Mouse (Mus musculus): ENCODE data around the gene Ino80d. TPM values are rescaled to one million over a fixed set of nuclear protein-coding genes. Genes with fewer than 3 reads are reported as not detected.
A peak's percentile ranks its signal among the peaks of the same experiment; 100 is the strongest.
"Not testable (repeated sequence)": the region's sequence is repeated elsewhere in the genome, so short reads cannot be mapped to it uniquely, and the experiment has no call there.

Ino80d gene
- 14.7 and 16.7 TPM in 2 replicates for polyA plus RNA-seq (2012; rRNA removed)

DNA sequence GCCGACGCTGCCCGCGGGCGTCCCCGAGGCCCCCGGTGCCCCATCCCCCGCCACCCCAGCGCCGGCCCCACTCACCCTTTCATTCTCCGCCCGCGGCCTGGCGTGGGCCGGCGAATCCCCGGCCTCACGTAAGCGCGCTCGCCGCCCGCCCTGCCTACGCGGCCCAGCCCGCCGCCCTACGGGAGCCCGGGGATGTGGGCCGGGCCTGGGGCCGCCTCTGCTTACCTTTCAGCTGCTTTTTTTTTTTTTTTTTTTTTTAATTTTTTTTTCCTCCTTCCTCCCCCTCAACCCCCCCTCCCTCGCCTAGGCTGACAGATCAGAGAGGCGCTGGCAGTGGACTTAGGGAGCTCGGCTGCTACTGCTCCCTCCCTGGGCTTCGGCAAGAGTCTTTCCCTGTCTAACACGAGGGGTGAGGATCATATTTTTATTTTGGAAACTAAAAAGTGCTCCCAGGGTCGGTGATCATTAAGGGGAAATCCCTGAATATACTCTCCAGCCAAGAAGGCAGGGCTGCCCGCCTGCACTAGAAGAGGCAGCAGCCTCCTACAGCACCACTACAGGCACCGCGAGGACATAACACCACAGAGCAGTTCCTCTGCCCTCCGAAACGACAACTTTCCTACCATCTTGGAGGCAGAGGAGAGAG is at the start of gene Ino80d:
Gene Ino80d, minus strand, starts transcription at position 532 of the 646 bp plus-strand sequence.
- TF ChIP-seq CTCF (IDR thresholded peaks at IDR 0.05; ENCODE audit: insufficient read depth, low read length) (peak; percentile 70), POLR2A (IDR thresholded peaks at IDR 0.05; ENCODE audit: borderline replicate concordance, extremely low read depth, low read depth, low read length) (peak; percentile 78; the same call in 1 of the 2 replicates)
- WGBS: under 1% methylated on average over 42 of the region's 42 CpGs
- Histone ChIP-seq H3K4me3 (replicated peaks; ENCODE audit: extremely low read depth, low read depth, low read length) (peak within 1 kb of the TSS; percentile 68), H3K4me1 (ENCODE audit: control insufficient read depth, insufficient read depth, low read length) (peaks cover 10% of the 10 kb centered on the region; the same call in 1 of the 2 replicates)
- DNase-seq: peak; percentile 81

DNA sequence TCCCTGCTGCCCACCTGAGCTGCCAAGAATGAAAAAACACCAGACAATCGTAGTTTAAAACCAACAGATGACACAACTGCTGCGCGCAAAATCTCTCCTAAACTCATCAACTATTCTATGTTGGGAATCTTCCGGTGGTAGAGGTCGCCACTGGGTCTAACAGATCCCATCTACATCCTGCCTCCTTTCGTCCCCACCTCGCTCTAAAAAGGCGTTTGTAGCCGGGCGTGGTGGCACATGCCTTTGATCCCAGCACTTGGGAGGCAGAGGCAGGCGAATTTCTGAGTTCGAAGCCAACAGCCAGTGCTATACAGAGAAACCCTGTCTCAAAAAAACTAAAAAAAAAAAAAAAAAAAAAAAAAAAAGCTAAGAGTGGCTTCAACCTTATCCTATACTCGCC is 25.8 kb upstream of the Ino80d start:
- no peak for DNase-seq
- TF ChIP-seq POLR2A (IDR thresholded peaks at IDR 0.05; ENCODE audit: borderline replicate concordance, extremely low read depth, low read depth, low read length) (no peak), CTCF (IDR thresholded peaks at IDR 0.05; ENCODE audit: insufficient read depth, low read length) (no peak)
- Histone ChIP-seq H3K4me3 (replicated peaks; ENCODE audit: extremely low read depth, low read depth, low read length) (no peak overlapping the region), H3K4me1 (ENCODE audit: control insufficient read depth, insufficient read depth, low read length) (no peaks in the 10 kb centered on the region; the same call in 1 of the 2 replicates)
- WGBS: 95% methylated on average over 13 of the region's 13 CpGs

DNA sequence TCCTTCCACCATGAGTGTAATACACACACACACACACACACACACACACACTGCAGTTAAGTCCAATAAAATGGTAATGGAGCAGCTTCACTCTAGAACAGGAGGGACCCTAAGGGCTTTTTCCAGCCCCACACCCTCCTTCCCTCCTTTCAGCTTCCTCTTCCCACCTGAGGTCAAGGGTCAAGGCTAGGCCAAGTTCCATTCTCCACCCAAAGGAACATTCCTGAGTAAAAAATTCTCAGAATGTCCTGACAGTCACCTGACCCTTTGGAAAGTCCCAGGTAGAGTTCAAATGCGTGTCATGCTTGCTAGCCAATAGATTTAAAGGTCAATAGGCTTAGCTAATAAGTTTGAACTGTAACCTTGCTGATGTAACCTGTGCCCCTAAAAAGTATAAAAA is 24.1 kb upstream of the Ino80d start:
- DNase-seq; H3K4me3 ChIP-seq (replicated peaks; ENCODE audit: extremely low read depth, low read depth, low read length); H3K4me1 ChIP-seq (ENCODE audit: control insufficient read depth, insufficient read depth, low read length): not testable (repeated sequence)
- WGBS: 91% methylated on average over 1 of the region's 1 CpGs

DNA sequence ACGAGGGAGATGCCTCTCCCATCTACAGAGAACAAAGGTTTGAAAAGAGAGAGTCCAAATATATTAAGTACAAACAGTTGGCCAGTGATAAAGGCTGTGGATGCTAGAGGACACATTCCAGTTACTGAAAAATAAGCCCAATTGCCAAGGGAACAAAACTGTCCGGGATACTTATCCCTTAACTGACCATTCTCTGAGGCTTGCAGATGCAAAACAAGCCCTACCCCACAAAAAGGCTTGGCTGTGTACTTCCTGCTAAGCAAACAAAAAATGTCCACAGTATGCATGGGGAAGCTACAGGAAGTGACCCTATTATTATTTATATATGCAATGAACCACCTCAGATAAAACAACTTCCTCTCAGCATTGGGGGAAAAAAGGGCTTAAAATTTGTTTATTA is 23.5 kb upstream of the Ino80d start:
- no peaks in the 10 kb centered on the region; the same call in 1 of the 2 replicates for H3K4me1 ChIP-seq (ENCODE audit: control insufficient read depth, insufficient read depth, low read length)
- no peak overlapping the region for H3K4me3 ChIP-seq (replicated peaks; ENCODE audit: extremely low read depth, low read depth, low read length)
- TF ChIP-seq CTCF (IDR thresholded peaks at IDR 0.05; ENCODE audit: insufficient read depth, low read length): no peak
- no peak for TF ChIP-seq POLR2A (IDR thresholded peaks at IDR 0.05; ENCODE audit: borderline replicate concordance, extremely low read depth, low read depth, low read length)
- 51% methylated on average over 2 of the region's 2 CpGs for WGBS
- DNase-seq: no peak

DNA sequence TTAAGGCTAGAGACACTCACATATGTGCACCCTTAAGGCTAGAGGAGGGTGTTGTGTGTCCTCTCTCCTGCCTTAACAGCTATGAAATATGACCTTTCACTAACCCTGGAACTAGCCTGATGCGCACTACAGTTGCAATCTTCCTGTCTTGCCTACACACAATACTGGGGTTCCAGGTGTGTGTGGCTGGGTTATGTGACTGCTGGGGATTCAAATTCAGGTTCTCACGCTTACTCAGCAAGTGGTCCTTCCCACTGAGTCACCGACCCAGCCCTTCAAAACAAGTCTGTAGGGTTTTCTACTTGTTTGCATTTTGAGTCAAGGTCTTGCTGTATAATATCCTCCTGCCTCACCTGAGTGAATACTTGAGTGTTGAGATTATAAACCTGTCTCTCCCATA is 20.1 kb upstream of the Ino80d start:
- TF ChIP-seq CTCF (IDR thresholded peaks at IDR 0.05; ENCODE audit: insufficient read depth, low read length): no peak
- no peak for TF ChIP-seq POLR2A (IDR thresholded peaks at IDR 0.05; ENCODE audit: borderline replicate concordance, extremely low read depth, low read depth, low read length)
- Histone ChIP-seq H3K4me3 (replicated peaks; ENCODE audit: extremely low read depth, low read depth, low read length) (no peak overlapping the region), H3K4me1 (ENCODE audit: control insufficient read depth, insufficient read depth, low read length) (no peaks in the 10 kb centered on the region; the same call in 1 of the 2 replicates)
- no peak for DNase-seq
- WGBS: 72% methylated on average over 3 of the region's 3 CpGs

DNA sequence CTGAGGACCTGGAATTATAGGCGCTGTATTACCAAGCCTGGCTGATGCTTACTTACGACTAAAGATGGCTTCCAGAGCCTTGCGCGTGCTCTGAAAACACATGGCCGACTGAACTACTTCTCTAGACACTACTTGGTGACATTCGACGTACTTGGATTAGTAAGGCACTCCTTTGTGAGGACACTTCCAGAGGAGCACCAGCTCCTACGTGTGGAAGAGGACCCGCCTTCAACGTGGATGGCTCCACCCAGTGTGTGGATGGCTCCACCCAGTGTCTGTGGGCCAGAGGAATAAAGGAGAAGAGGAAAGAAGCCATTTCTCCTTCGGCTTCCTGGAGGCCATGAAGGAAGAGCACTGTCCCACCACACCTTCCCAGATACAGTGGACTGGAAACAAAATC is 17.3 kb upstream of the Ino80d start:
- DNase-seq: no peak
- TF ChIP-seq CTCF (IDR thresholded peaks at IDR 0.05; ENCODE audit: insufficient read depth, low read length) (no peak), POLR2A (IDR thresholded peaks at IDR 0.05; ENCODE audit: borderline replicate concordance, extremely low read depth, low read depth, low read length) (no peak)
- Histone ChIP-seq H3K4me1 (ENCODE audit: control insufficient read depth, insufficient read depth, low read length) (no peaks in the 10 kb centered on the region; the same call in 1 of the 2 replicates), H3K4me3 (replicated peaks; ENCODE audit: extremely low read depth, low read depth, low read length) (no peak overlapping the region)
- 85% methylated on average over 11 of the region's 11 CpGs for WGBS

DNA sequence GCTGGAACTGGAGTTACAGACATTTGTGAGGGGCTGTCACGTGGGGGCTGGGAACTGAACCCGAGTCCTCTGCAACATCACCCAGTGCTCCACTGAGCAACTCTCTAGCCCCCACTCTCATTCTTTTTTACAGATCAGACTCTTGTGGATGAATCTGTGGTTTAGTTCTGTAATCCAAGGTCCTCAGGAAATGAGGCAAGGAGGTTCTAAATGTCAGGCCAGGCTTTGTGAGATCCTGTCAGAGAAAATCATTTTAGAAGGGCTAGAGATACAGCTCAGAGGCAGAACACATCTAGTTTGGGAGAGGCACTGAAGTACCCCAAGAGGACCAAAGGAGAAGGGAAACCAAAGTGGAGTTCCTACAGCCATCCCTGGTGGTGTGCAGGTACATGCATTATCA is 16.4 kb upstream of the Ino80d start:
- no peaks in the 10 kb centered on the region; the same call in 1 of the 2 replicates for H3K4me1 ChIP-seq (ENCODE audit: control insufficient read depth, insufficient read depth, low read length)
- DNase-seq: no peak
- TF ChIP-seq POLR2A (IDR thresholded peaks at IDR 0.05; ENCODE audit: borderline replicate concordance, extremely low read depth, low read depth, low read length): no peak
- no peak for TF ChIP-seq CTCF (IDR thresholded peaks at IDR 0.05; ENCODE audit: insufficient read depth, low read length)
- 66% methylated on average over 2 of the region's 2 CpGs for WGBS
- no peak overlapping the region for H3K4me3 ChIP-seq (replicated peaks; ENCODE audit: extremely low read depth, low read depth, low read length)

DNA sequence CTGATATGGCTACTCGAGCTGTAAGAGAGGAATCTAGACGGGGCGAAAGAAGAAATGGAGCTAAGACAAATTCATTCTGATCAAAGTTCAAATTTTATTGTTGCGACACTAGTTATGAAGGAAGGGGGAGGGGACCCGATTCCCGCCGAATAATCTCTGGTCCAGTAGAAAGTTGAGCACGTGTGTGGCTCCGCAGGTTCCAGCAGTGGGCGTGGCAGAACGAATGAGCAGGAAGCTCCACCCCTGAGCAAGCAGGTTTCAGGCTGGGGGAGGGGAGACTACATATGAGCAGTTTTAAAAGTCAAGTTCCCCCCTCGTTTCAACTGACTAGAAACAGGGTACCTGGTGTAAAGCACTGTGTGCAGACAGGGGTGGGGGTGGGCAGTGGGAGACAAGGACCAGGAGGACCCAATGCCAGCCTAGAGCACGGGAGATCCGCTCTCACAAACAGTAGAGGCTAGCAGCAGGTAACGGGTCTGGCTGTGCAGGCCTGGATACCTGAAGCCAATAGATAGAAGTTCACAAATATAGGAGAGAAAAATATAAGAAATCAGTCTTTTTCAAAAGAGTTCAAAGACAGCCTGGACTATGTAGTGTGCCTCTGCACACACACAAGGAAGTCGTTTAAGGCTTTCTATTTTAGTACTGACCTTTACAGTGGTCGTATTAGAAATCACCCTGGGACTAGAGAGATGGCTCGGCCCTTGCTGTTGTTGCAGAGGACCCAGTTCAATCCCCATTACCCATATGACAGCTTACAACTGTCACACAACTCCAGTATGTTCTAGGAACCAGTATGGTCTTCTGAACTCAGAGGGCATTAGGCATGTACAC is 15.6 kb upstream of the Ino80d start:
- peak overlapping the region; percentile 9 for H3K4me3 ChIP-seq (replicated peaks; ENCODE audit: extremely low read depth, low read depth, low read length)
- no peak for DNase-seq
- TF ChIP-seq CTCF (IDR thresholded peaks at IDR 0.05; ENCODE audit: insufficient read depth, low read length): no peak
- no peak for TF ChIP-seq POLR2A (IDR thresholded peaks at IDR 0.05; ENCODE audit: borderline replicate concordance, extremely low read depth, low read depth, low read length)
- H3K4me1 ChIP-seq (ENCODE audit: control insufficient read depth, insufficient read depth, low read length): no peaks in the 10 kb centered on the region
- 9% methylated on average over 18 of the region's 18 CpGs for WGBS

DNA sequence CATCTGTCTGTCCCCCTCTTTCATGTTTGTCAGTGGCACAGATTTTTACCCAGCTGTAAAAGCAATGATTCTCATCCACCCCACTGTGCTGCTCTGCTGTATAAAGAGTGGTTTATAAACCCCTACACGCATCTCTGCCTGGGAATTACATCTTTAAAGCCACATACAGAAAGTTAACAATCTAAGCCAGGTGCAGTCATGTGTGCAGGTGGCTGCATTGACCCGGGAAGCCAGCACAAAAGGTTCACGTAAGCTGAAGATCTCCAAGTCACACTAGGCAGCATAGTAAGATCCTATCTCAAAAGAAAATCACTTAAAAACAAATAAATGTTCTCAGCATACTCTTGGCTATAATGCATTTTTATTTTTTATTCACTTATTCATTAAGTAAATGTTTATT is 14.8 kb upstream of the Ino80d start:
- no peak overlapping the region for H3K4me3 ChIP-seq (replicated peaks; ENCODE audit: extremely low read depth, low read depth, low read length)
- WGBS: 43% methylated on average over 3 of the region's 3 CpGs
- DNase-seq: no peak
- no peaks in the 10 kb centered on the region for H3K4me1 ChIP-seq (ENCODE audit: control insufficient read depth, insufficient read depth, low read length)
- TF ChIP-seq CTCF (IDR thresholded peaks at IDR 0.05; ENCODE audit: insufficient read depth, low read length) (no peak), POLR2A (IDR thresholded peaks at IDR 0.05; ENCODE audit: borderline replicate concordance, extremely low read depth, low read depth, low read length) (no peak)

DNA sequence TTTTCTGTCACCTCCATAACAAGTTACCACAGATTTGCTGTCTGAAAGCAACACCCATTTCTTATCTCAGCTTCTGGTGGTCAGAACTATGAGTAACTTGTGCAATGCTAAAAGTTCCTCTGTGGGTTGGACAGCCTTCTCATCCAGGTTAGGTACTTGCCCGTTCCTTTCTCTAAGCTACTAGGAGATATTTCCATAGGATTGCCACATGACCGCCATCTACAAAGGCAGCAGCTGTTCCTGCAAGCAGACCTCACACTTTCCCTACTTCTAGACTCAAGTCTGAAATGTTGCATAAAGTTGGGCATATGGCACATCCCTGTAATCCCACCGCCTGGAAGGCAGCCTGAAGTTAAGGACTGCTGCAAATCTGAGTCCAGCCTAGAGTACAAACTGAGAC is 11.7 kb upstream of the Ino80d start:
- WGBS: 86% methylated on average over 3 of the region's 3 CpGs
- no peak for DNase-seq
- no peaks in the 10 kb centered on the region for H3K4me1 ChIP-seq (ENCODE audit: control insufficient read depth, insufficient read depth, low read length)

More for the DNA sequence above, 11.7 kb upstream of the Ino80d start:
- TF ChIP-seq POLR2A (IDR thresholded peaks at IDR 0.05; ENCODE audit: borderline replicate concordance, extremely low read depth, low read depth, low read length): no peak
- TF ChIP-seq CTCF (IDR thresholded peaks at IDR 0.05; ENCODE audit: insufficient read depth, low read length): no peak
- no peak overlapping the region for H3K4me3 ChIP-seq (replicated peaks; ENCODE audit: extremely low read depth, low read depth, low read length)

Data from lung, adult 2 months (tissue).